Mouse (Mus musculus) kidney, postnatal 25 days (tissue): Measurements from ENCODE around the gene Prom2.

Source experiments
- DNase-seq, 2 experiments: peaks; one replicate each; pipeline ENCODE4 v3.0.0; 2021; ENCODE audit warnings: mixed read lengths in 2 of 2

The Prom2 gene

DNA sequence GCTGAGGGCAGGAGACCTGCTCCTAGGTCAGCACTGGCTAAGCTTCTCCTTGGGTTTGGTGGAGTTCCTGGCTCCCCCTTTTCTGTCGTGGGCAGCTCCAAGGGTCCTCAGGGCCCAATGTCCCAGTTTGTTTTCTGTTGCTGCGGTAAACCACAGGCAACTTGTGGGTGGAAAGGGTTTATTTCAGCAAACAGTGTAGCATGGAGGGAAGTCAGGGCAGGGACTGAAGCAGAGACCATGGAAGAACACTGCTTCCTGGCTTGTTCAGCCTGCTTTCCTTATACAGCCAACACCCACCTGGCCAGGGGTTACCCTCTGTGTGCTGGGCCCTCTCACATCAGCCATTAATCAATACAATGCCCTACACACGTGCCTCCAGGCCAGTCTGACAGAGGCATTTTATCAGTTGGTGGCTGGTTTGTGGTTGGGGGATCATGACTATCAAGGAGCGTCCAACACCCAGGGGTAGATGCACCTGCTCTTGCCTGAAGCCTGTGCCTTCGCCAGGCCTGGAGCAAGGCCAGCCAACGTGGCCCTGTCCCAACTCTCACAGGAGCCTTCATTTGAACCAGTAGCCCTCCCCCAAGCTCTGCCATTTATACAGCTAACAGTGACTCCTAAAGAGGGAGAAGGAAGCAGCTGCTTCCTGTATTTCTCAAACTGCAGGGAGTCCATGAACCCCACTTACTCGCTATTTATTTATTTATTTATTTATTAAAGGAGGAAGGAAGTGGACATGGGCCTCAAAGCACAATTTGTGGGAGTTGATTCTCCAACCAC, 17.1 kb downstream of the Prom2 start:
- DNase-seq = no peak

DNA sequence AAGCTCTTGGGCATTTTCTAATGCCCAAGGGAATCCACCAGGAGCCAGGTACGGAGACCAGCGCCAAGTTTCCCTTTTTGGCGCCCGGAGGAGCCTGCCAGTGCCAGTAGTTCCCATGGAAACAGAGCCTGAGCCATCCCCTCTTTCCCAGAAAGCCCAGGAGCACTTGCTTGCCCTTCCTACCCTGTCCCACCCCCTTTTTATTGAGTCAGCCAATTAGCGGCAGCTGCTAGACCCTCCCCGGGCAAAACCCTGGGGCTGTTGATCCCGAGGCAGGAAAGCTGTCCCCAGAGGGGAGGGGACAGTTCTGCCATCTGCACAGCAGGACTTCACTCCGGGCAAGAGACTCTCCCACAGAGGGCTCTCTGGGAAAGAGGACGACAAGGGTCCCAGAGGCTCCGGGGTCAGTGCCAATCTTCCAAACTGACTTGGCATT, 19.2 kb downstream of the Prom2 start, which contains the start of gene Kcnip3:
Gene Kcnip3, minus strand, starts transcription at position 89 of the 436 bp plus-strand sequence.
- DNase-seq = no peak

DNA sequence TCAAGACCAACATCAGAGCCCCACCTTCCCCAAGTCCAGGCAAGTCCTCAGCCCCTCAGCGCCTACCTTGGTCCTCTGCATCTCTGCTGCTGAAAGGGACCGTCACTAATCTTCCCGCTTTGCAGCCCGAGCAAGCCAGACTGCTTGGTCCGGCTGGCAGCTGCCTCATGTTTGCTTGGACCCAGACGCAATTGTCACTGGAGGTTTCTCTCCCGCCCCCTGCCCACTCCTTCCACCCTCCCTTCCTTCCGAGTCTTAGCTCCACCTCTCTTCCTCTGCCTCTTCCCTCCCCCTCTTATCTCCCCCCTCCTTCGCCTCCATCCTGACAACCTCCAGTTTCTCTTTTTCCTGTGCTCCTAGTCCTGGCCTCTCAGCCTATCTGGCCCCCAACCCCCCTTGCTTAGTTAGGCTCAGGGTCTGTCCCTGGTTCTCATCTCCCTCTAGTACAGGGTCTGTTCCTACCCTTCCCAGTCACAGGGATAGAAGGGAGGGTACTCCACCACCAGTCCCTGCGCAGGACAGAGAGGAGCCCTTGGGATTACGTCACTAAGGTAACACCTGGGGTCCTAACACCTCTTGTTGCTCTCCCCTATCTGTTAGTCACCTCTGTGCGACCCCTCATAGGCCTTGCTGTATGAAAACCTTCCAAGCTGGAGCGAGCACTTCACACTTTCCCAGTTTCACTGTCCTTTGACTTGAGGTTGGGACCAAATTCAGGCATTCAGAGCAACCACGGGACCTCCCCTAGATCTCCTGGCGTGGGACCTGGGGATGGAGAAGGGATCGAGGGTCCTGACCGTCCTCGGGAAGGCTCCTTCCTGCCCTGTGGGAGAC, 19.9 kb downstream of the Prom2 start:
- DNase-seq = no peak

DNA sequence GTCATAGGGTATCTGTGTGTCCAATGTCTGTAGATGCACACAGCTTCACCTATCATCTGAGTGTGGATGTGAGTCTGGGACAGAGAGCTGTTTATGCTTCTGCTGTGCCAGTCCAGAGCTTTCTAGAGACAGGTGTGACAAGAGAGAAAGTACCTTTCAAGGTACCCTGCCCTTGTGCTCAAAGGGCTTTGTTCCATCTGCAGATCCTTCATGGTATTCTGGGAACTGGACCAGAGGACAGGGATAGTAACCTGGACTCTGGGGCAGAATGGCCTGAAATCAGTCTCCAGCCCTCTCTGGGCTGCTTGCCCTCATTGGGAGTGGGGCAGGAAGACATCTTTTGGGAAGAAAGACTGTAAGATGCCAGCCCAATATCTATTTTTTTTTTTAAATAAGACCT, 21.1 kb downstream of the Prom2 start:
- no peak for DNase-seq

DNA sequence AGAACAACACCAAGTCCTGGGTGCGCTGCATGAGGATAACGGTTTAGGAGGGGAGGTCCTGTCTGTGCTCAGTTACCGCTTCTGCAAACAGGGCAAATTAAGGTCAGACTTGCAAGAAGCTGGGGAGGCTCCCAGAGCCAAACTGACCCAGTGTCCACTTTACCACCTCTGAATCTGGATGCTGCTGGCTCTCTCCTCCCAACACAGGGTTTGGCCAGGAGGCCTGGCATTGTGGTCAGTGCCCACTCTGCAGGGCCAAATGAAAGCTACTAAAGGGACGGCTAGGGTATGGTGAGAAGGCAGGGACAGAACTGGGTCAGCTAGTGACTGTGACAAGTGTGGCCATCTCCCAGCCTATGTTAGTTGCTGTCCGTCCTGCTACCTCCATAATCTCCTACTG, 22.0 kb downstream of the Prom2 start:
- DNase-seq = no peak

DNA sequence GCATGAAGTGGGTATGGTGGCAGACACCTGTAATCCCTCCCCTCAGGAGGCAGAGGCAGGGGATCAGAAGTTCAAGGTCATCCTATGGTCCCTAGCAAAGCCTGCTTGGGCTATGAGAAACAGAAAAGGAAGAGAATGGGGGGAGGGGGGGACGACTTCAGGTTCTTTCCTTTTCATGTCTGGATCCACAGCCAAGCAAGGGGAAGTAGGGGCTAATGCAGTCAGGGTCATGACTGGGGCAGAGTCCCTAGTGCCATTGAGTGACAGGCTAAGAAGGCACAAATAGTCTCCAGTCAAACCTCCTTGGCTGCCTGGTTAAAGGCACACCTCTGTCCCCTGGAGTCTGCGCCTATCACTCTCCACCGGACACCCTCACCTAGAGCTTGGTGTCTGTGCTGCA, 22.4 kb downstream of the Prom2 start:
- no peak for DNase-seq

DNA sequence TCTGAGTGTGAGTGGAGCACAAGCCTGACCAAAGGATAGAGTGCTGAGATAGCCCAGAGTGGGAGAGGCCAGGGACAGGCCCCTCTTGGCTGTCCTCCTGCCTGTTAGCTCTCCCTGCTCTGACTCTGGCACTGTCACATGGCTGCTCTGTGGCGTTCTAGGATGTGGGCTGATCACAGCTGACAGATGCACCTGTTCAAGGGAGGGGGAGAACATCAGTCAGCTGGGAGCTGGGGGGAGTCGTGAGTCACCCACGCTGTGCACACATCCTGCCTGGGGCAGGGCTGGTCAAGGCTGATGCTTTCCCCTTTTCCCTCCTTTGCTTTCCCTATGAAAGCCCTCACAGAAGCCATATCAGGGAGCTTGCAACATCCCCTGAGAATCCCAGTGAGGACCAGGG, 23.0 kb downstream of the Prom2 start:
- no peak for DNase-seq

DNA sequence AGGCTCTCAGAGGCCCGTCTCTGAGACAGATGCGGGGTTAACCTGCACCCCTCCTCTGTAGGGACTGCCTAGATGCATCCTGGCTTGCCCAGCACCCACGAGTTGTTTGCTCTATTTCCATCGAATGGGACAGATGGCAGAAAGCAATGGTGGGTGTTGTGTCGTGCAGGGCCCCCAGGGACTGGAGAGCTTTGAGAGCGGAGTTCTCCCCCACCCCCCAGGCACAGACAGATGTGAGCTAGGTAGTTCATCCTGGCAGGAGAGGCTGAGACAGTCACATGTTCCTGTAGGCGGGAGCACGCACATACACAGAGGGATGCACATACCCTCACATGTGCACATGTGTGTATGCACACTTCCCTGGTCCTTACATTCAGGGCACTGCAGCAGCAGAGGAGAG, 24.2 kb downstream of the Prom2 start:
- no peak for DNase-seq

DNA sequence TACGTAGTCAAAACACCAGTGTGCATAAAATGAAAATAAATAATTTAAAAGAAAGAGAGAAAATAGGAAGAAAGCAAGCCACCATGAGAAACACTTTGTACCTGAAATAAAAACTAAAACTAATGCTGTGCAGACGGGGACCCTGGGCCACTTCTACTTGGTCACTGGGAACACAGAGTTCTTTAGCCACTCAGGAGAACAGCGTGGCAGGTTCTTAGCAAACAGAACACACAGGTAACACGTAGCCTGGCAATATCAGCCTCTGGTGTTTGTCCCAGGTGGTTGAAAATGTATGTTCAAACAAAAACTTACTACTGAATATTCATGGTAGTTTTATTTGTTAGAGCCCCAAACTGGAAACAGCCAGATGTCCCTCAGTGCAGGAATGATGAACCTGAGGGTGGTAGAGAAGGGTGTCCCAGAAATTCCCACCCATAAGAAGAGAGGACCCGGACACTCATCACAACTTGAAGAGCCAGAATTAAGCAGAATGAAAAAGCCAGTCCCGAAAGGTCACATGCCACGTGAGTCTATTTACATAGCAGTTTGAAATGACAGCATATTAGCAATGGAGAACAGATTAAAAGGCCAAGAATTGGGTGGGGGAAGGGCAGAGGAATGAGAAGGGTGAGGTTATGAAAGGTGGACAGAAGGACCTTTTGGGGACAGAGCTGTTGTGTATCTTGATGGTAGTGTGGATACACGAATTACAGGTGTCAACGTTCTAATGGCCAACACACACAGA, 26.7 kb downstream of the Prom2 start:
- no peak for DNase-seq

DNA sequence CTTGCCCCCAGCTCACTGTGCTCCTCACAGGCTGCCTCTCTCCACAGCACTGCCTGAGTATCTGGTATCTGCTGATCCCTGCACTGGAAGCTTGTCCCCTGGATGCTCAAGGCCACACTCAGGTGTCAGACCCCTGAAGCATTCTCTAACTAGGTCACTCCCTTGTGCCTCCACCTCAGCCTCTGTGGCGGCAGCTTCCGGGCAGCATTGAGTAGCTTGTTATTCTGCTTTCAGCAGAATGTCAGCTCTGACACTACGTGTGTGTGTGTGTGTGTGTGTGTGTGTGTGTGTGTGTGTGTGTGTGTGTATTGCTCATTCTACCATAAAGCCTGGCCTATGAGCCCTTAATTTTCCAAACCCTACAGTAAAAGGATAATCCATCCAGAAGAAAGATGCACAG, 28.0 kb downstream of the Prom2 start:
- no peak for DNase-seq

DNA sequence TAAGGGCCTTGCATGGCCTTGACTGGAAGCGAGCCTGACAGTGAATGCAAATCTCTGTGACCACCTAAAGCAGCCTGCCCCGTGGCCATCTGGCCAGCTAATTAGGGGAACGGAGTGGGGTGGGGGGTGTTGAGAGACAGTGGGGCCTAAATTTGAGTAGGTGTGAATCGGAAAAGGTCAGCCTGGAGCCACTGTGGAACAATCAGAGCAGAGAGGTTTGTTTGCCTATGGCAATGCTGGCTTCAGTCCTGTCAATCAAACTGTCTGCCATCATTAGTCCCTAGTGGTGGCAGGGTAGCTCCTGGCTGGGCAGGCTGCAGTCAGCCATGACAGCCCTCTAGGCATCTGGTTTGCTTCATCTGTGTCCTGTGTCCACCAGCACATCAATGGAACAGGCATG, 29.8 kb downstream of the Prom2 start:
- DNase-seq = no peak

DNA sequence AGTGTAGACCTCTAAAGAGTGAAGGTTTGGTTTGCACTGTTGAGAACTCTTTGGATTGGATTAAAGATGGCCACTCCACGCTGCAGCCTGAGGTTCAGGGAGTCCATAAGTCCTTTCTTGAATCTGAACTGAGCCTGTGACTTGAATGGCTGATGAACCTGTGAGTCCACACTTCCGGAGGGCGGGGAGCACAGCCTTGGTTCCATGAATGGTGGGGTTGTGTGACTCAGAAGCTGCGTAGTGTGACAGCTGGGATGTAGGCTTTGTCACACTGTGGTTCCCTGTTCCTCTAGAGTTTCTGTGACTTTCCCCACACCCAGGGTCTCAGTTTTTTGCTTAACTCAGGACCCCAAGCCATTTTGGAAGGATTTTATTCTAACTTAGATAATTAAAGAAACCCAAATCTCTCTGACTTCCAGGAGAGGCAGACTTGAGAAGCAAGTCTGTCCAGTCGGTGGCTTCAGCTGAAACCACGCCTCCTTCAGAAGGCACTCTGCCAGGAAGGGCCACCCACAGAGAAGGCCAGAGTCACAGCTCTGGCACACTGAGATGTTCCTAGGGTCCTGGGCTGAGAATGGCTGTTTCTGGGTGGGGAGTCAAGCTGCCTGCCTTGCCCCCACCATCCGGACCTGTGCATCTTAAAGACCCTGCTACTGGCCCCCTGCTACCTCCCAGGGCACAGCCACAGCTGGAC, 33.2 kb downstream of the Prom2 start:
- DNase-seq = peak; percentile 50 to 51

DNA sequence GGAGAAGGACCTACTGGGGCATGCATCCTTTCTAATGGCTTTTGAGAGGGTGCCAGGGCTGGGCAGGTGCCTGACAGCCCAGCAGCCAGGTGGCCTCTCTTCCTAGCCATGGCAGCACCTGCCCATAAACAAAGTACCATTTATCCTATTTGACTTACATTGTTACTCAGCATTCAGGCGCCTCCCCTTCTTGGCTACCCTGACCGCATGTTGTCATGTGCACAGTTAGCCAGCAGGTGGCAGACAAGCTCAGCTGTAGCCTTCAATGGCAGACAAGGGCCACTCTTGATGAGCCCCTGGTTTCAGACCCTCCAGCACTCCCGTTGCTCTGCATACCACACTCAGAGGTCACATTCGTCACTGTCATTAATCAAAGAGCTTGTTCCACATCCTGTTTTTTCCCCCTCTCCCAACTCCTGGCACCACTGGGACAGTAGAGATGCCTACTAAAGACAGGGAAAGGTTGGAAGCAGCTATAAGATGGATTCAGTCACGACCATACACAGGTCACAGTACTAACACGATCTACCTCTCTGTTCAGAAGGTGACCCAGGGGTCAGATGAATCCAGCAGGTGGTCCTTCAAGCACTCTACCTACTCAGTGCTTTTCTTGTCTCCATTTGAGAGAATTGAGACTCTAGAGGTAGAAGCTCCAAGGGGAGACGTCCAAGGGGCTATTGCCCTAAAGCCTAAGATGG, 34.0 kb downstream of the Prom2 start:
- peak; percentile 74 to 88 for DNase-seq

DNA sequence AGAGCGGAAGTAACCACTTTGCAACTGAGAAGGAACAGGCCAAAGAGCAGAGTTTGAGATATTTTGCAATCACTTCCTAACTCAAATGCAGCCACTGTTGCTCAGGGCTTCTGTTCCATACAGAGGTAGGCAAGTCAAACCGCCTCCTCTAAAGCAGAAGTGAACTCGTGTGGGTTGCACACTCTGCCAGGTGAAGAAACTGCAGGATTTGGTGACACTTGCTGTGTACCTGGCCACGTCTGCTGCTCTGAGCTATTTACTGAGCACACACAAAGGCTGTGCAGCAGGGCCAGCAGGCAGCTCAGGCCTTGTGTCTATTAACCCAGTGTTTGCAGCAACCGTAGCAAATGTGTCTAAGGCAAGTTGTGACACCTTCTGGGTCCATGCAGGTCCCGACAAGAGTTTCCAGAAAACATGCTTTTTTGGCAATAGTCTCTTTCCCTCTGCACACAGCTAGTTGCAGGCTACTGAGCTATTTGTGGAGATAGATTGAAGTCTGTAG, 35.1 kb downstream of the Prom2 start:
- DNase-seq = no peak

DNA sequence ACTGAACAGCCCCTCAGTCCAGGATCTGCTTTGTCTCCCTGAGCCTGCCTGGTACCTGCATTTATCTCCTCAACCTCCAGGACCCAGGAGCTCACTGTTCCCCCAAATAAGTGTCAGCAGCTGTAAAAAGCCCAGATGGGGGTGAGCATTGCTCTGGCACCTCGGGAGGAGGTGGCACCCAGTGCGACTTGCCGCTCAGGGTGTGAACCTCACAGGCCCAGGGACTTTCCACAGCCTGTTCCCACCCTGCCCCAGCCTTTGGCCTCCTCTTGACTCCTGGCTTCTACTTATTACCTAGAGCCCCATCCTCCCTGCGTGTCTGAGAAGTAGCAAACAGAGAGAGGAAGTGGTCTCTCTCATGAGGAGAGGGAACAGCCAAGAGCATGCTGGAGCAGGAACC, 36.1 kb downstream of the Prom2 start:
- no peak for DNase-seq

DNA sequence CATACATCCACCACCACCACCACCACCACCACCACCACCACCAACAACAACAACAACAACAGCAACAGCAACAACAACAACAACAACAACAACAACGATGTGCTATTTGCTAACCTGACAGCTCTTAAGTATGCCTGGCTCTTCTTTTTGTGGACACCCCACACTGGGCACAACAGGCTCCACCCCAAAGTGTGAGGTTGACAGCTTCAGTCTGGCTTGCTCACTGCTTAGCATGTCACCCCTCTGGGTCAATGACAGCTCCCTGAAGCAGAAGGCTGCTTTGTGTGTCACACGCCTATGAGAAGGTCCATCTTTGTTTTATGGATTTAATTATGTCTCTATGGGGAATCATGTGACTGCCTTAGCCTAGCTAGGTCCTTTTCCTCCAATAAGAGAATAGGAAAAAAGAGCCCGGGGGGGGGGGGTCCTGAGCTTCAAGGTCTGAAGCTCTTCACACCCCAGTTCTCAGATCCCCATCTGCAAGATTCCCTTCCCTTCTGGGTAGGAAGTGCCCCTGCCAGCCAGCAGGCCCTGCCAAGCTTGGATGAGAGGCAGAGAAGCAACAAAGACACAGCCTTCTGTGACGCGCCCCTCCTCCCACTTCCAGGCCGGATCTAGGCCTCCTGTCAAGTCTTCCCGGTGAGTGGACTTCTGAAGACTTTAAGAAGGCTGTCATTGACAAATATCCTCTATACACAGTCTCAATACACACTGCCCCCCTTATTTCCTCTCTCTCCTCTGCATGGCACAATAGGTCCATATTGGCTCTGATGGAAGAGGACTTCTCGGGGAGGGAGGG, 37.3 kb downstream of the Prom2 start:
- DNase-seq = no peak

DNA sequence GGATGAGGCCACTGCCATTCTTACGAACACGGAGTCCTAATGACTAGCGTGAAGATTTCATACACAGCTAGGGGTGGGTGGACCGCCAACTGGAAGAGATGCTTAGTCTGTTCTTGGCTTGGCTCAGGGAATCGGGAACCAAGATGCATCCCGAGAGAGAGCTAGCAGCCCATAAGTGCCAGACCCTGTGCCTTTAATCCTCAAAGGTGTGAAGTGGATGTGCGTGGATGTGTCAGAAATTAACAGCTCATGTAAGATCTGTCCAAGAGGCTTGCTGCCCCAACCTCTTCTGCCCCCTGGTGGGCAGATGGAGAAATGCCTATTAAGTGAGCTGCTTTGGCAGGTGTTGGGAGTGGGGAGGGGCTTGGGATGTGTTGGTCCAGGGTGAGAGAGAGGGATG, 40.2 kb downstream of the Prom2 start:
- DNase-seq = peak; percentile 68 to 75

DNA sequence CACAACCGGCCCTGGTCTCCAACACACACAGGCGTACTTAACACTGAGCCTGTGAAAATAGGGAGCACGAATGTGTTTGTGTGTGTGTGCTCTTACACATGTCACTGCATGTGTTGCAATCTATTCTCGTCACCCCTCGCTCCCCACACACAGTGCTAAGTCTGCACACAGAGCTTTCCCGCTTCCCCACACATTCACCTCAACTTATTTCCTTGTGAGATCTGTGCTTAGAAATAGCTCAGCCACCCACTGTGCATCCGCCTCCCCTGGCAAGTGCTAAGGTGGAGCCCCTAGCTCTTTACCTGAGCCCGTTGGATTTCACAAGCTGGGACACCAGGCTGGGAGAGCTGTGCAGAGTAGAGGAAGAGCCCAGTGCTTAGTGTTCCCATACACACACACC, 42.5 kb downstream of the Prom2 start:
- DNase-seq = no peak

DNA sequence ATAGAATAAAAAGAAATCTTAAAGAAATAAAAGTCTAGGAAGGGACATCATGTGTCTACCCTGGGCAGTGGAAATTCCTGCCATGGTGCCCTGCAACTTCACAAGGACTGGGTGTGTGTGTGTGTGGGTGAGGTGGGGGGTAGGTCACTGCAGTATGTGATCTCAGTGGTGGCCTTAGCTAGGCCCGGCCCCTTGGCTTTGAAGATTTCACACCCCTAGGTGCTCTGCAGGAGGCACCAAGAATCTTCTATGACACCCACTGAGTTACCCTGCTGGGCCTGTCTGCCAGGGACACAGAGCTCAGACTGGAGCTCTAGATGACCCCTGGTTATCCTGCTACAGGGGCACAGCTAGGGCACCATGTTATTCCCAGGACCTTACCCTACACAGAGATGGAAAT, 44.9 kb downstream of the Prom2 start:
- no peak for DNase-seq

DNA sequence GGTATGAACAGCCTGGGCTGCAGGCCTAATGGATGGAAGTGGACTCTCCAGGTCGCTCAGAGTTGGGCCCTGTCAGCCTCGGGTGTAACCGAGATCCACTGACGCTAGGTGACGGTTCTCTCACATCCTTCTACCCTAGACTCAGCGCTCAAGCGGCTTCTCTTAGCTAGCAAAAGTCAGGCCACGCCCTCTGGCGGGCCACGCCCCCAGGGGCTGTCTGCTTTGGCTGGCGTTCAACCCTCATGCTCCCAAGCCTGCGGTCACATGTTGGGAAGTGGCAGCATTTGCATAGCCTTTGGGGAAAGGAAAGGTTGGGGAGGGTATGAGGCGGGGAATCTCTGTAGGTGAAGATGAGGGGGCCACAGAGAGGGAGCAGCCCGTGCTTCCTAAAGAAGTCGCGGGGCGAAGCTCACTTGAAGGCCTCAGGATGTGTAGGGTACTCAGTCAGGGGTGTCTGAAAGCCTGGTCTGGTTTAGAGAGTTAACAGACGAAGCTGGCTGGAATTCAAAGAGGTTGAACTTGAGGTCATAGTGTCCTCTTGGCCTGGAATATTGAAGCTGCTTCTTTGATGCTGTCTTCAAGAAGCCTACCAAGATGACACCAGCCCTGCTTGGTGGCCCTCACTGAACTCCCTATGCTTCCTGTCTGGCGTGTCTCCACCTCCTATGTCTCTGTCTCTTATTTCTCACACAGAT, 56.6 kb downstream of the Prom2 start:
- DNase-seq = peak; percentile 88 to 89
